Mouse (Mus musculus) liver, embryonic 14 days (tissue): ENCODE data around the gene Gata2. TPM values are rescaled to one million over a fixed set of nuclear protein-coding genes. Genes with fewer than 3 reads are reported as not detected.

Experiments used
- polyA plus RNA-seq: library from polyadenylated mRNA; depleted of rRNA; stranded (reverse); fragments of >200 nt; gene quantifications from 2 replicates; pipeline ENCODE4 v1.2.3, GENCODE M21; 2012; rRNA removed

Gene Gata2
- 1.8 and 2.2 TPM in 2 replicates for polyA plus RNA-seq

GRCm38 (mm10) chr6:88193433-88194052 lies at the start of gene Gata2:
TSS of gene Gata2 (plus strand) at chr6:88193891.

GRCm38 (mm10) chr6:88221968-88222367 lies 28.3 kb downstream of the Gata2 start, which contains the start of gene Dnajb8:
TSS of gene Dnajb8 (plus strand) at chr6:88222268.

Other genes with a start within 250 kb of the Gata2 start
- gene H1fx, start 212.3 kb upstream of the Gata2 start, polyA plus RNA-seq, result 4.9 and 5.2 TPM in 2 replicates
- gene Rab7, start 148.6 kb upstream of the Gata2 start, polyA plus RNA-seq, result 78.5 and 85.9 TPM in 2 replicates
- 68.6 and 77.0 TPM in 2 replicates for gene Rpn1, start 109.4 kb upstream of the Gata2 start, polyA plus RNA-seq
- not detected in 2 replicates for gene Dnajb8, start 28.4 kb downstream of the Gata2 start, polyA plus RNA-seq